Mouse (Mus musculus) spleen, adult 2 months (tissue): ENCODE results near the gene BC051019. TPM values are rescaled to one million over a fixed set of nuclear protein-coding genes. Genes with fewer than 3 reads are reported as not detected.

Experiments
- DNase-seq, 2 experiments: peaks; one replicate each; pipeline versions ENCODE4 v3.0.0 to v3.0.0-alpha.2; 2012 to 2021; ENCODE audit warnings: low spot score in 2 of 2, low read depth in 1 of 2
- H3K27ac ChIP-seq: fragments of 200-500 bp; 2 replicates; pipeline ENCODE4 v1.5.1; 2012; ENCODE audit warnings: low read length, inconsistent platforms; ENCODE audit not compliant: insufficient read depth
- H3K27me3 ChIP-seq: fragments of 200-500 bp; 2 replicates; pipeline ENCODE4 v1.6.1; 2012; ENCODE audit warnings: mild to moderate bottlenecking, moderate library complexity, low read length, inconsistent platforms; ENCODE audit not compliant: control insufficient read depth, insufficient read depth
- H3K36me3 ChIP-seq: fragments of 200-500 bp; 2 replicates; pipeline ENCODE4 v1.6.1; 2012; ENCODE audit warnings: mild to moderate bottlenecking, low read length, inconsistent platforms; ENCODE audit not compliant: control insufficient read depth, insufficient read depth
- H3K4me1 ChIP-seq: fragments of 200-500 bp; 2 replicates; pipeline ENCODE4 v1.6.1; 2011; ENCODE audit warnings: inconsistent platforms; ENCODE audit not compliant: control insufficient read depth, insufficient read depth, insufficient read length
- H3K4me3 ChIP-seq: fragments of 200-500 bp; 2 replicates; pipeline ENCODE4 v1.5.1; 2011; ENCODE audit warnings: mild to moderate bottlenecking, inconsistent platforms; ENCODE audit not compliant: insufficient read depth, insufficient read length; ENCODE audit errors: extremely low read depth
- CTCF ChIP-seq: fragments of 200-500 bp; IDR thresholded peaks from 2 replicates; pipeline ENCODE4 v1.5.1; 2011; ENCODE audit warnings: mild to moderate bottlenecking, inconsistent platforms; ENCODE audit not compliant: insufficient read depth, insufficient read length, insufficient replicate concordance; ENCODE audit errors: extremely low read depth
- POLR2A ChIP-seq: fragments of 200-500 bp; IDR thresholded peaks from 2 replicates; pipeline ENCODE4 v1.6.1; 2011; ENCODE audit warnings: low read depth, low read length, inconsistent platforms
- WGBS: fragments of 180-500 bp; shearing (Covaris S2); methylation state at CpG from one replicate; pipeline ENCODE4 v1.1.7; 2018; 5-methylcytosine and 5-hydroxymethylcytosine counted together
- polyA plus RNA-seq: library from polyadenylated mRNA; depleted of rRNA; stranded (reverse); fragments of >200 nt; gene quantifications from 2 replicates; pipeline ENCODE4 v1.2.3, GENCODE M21; 2012

Gene BC051019
- polyA plus RNA-seq, 1 experiment: 0.15 TPM

DNA sequence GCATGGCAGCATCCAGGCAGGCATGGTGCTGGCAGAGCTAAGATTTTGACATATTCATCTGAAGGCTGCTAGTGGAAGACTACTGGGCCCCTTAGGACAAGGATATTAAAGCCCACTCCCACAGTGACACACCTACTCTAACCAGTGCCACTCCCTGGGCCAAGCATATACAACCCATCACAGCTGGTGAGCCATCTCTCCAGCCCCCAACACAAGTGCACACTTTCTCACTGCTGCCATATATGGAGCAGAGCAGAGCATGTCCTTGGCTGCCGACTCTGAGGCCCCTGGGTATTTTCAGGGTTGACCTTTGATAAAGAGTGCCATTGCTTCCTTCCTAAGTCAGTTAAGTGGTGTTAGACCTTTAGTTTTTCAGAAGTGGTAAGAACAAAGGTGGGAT, 13.6 kb downstream of the BC051019 start:
- DNase-seq: no peak
- TF ChIP-seq CTCF: no peak
- TF ChIP-seq POLR2A: no peak
- no peak overlapping the region for H3K27ac ChIP-seq
- H3K4me3 ChIP-seq: no peak overlapping the region
- H3K36me3 ChIP-seq: peaks cover 13% of the 10 kb centered on the region
- no peaks in the 10 kb centered on the region for H3K4me1 ChIP-seq
- WGBS: 85% methylated on average over 1 of the region's 1 CpGs
- H3K27me3 ChIP-seq: no peaks in the 10 kb centered on the region

DNA sequence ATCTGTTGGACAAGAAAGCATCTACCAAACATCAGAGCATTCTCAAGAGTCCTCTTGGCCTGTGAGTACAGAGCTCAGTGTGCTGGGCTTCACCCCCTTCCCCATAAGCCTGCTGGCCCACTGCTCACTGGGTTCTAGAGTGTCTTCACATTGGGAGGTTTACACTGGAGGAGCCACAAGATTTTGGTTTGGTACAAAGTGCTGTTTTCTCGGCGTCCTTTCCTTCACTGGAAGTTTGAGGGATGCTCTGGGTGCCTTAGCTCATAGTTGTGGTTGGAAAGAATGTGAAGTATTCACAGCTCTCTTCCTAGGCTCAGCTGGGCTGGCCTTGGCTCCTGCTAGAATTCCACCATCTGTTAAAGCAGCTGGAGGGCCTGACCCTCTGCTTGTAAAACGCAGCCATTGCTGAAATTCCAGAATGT, 14.7 kb downstream of the BC051019 start:
- no peaks in the 10 kb centered on the region for H3K4me1 ChIP-seq
- H3K27ac ChIP-seq: no peak overlapping the region
- no peaks in the 10 kb centered on the region for H3K27me3 ChIP-seq
- TF ChIP-seq POLR2A (no peak), CTCF (no peak)
- DNase-seq: no peak
- H3K4me3 ChIP-seq: no peak overlapping the region
- WGBS: 93% methylated on average over 3 of the region's 3 CpGs
- peaks cover 13% of the 10 kb centered on the region for H3K36me3 ChIP-seq

DNA sequence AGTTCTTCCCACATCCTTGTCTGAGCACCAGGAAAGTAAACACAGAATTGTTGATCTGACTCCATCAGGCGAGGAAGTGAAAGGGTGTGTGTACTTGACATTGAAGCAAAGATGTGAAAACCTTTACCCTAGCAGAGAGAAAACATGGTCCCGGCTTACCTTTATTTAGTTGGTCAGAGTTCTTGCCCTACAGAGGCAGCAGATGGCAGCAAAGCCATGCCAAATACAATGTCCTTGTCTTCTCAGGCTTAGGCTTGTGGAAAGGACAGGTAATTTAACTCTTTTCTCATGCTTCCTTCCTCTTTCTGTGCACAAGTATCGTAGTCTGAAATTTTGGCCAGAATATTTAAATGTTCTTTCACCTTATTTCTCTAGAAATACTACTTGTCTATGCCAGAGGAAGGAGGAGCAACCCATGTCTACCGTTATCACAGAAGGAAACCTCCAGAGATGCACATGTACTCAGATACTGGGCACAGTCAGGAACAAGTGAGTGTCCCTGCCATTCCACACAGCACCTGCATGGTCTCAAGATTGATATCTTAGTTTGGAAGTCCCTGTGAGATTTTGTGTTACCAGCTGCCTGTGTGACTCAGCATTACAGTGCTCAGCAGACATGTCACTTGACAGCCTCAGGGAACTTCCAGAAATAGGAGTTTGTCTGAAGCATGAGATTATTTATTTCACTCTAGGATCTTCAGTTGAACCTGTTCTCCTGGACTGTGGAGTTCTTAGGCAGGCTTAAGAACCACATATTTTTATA, 16.4 kb downstream of the BC051019 start:
- Histone ChIP-seq H3K4me3 (no peak overlapping the region), H3K27ac (no peak overlapping the region), H3K27me3 (no peaks in the 10 kb centered on the region), H3K4me1 (peaks cover 5% of the 10 kb centered on the region; the same call in 1 of the 2 replicates), H3K36me3 (peaks cover 10% of the 10 kb centered on the region)
- TF ChIP-seq POLR2A: no peak
- peak; percentile 49; the same call in 1 of the 2 replicates for TF ChIP-seq CTCF
- 38% methylated on average over 4 of the region's 4 CpGs for WGBS
- peak; percentile 30 to 48 for DNase-seq

DNA sequence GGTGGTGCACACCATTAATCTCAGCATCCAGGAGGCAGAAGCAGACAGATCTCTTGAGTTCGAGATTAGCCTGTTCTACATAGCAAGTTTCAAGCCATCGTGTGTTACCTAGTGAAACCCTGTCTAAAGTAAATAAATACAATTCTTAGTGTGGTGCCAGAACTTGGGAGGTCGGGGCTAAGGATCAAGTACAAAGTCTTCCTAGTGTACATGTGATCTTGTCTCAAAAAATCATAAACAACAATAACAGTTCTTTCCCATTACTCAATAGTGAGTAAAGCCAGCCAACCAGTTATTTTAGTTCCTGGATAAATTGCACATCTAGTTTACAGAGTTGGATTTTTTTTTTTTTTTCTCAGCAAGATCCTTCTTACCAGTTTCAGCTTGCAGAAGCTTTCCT, 19.2 kb downstream of the BC051019 start:
- 69% methylated on average over 3 of the region's 3 CpGs for WGBS
- H3K36me3 ChIP-seq: 0 out of 2 replicates have a peak, but pooled peaks cover 2% of the 10 kb centered on the region
- peaks cover 5% of the 10 kb centered on the region; the same call in 1 of the 2 replicates for H3K4me1 ChIP-seq
- no peak for DNase-seq
- H3K4me3 ChIP-seq: no peak overlapping the region
- H3K27me3 ChIP-seq: no peaks in the 10 kb centered on the region
- H3K27ac ChIP-seq: no peak overlapping the region
- TF ChIP-seq POLR2A (no peak), CTCF (no peak)

GRCm38 (mm10) chr7:109704016-109704377, 19.7 kb downstream of the BC051019 start:
- H3K36me3 ChIP-seq: 0 out of 2 replicates have a peak, but pooled peaks cover 2% of the 10 kb centered on the region
- DNase-seq: no peak
- H3K4me1 ChIP-seq: peaks cover 5% of the 10 kb centered on the region; the same call in 1 of the 2 replicates
- H3K4me3 ChIP-seq: peak overlapping the region; percentile 70
- H3K27me3 ChIP-seq: no peaks in the 10 kb centered on the region
- no peak for TF ChIP-seq POLR2A
- no peak for TF ChIP-seq CTCF
- 5% methylated on average over 16 of the region's 17 CpGs for WGBS
- H3K27ac ChIP-seq: peak overlapping the region; percentile 7; the same call in 1 of the 2 replicates

GRCm38 (mm10) chr7:109703190-109704015, 20.2 kb downstream of the BC051019 start, which contains the start of the genes St5 and Akip1:
TSS of gene St5 (minus strand) at chr7:109703605.
TSS of gene Akip1 (plus strand) at chr7:109703690.
- Histone ChIP-seq H3K36me3 (no peaks in the 10 kb centered on the region), H3K4me3 (peak within 1 kb of the TSS; percentile 70), H3K4me1 (peaks cover 5% of the 10 kb centered on the region; the same call in 1 of the 2 replicates), H3K27me3 (no peaks in the 10 kb centered on the region), H3K27ac (peak within 1 kb of the TSS; percentile 7; the same call in 1 of the 2 replicates)
- WGBS: 3% methylated on average over 61 of the region's 61 CpGs
- DNase-seq: peak; percentile 78 to 91
- TF ChIP-seq POLR2A (peak; percentile 70; the same call in 1 of the 2 replicates), CTCF (no peak)
